Mouse (Mus musculus): ENCODE data around the gene Ankrd55.

- TF ChIP-seq CTCF (conservative IDR thresholded peaks at IDR 0.05; ENCODE audit: low read length) (no peak), POU5F1 (IDR thresholded peaks at IDR 0.05; ENCODE audit: borderline replicate concordance, low read length) (no peak)
These were observed 47.3 kb downstream of the Ankrd55 start for GRCm38 (mm10) chr13:112335531-112335930.

Data from E14TG2a.4 (cell line).